Mouse (Mus musculus): ENCODE measurements at regions not wholly inside any gene's neighbourhood (a gene's known extent, or its start where the extent isn't known, plus 50 kb on each side); places are given as distances from the start of the nearest gene placed in this dataset.

DNA sequence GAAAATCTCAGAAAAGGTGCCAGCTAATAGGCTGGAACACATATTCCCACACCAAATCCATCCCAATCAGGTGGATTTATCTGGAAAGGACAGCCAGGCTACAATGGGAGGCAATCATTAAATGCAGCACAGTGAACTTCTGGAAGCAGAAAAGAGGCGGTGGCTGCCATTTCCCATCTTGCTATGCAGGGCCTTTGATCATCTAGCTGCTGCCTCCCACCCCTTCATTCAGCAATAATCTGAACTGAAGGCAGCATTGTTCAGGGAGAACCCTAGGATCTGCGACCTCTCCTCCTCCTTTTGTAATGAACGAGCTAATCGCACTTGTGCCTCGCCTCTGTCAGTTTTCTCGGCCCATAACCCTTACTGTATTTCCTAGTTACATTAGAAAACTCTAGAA lies 413.9 kb downstream of the Meis1 start:
- ATAC-seq (ENCODE audit: low read depth) (no peak), DNase-seq (no peak)
- H3K4me3 ChIP-seq (replicated peaks), result no peak overlapping the region
- H3K27ac ChIP-seq, result no peak overlapping the region
- H3K27me3 ChIP-seq, result no peaks in the 10 kb centered on the region
- no peaks in the 10 kb centered on the region for H3K4me1 ChIP-seq (replicated peaks)
- H3K9ac ChIP-seq, result no peak overlapping the region
- H3K36me3 ChIP-seq, result no peaks in the 10 kb centered on the region
- no peaks in the 10 kb centered on the region for H3K9me3 ChIP-seq (replicated peaks)
- 74% methylated on average over 6 of the region's 6 CpGs for WGBS (ENCODE audit: insufficient replicate concordance)
- H3K4me2 ChIP-seq, result no peak overlapping the region

DNA sequence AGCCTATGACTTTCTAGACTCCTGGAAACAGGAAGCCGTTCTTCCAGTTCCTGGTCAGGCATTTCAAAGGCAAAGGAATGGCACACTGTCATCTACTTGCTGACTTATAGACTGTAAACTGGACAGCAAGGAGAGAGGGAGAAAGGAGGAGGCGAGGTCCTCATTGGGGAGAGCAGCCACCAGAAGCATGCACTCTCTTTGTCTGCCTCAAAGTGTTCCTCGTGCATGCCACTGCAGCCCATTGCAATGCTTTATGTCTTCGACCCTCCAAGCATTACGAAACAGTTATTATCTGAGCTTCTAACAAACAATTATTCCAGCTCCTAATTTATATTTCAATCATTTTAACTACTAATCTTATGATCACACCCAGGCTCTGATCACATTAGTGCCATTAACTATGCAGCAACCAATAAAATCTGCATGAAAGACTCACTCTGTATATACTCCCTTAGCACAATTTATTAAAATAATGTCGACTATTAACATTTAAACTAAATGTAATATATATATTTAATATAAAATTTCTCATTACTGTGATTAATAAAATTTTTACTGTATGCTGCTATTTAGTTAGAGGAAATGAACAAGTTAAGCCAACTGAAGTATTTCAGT lies 417.1 kb downstream of the Meis1 start:
- H3K9me3 ChIP-seq (replicated peaks), result no peaks in the 10 kb centered on the region
- no peak overlapping the region for H3K4me2 ChIP-seq
- no peaks in the 10 kb centered on the region for H3K27me3 ChIP-seq
- WGBS (ENCODE audit: insufficient replicate concordance), result 60% methylated on average over 6 of the region's 6 CpGs
- no peak overlapping the region for H3K9ac ChIP-seq
- no peak overlapping the region for H3K27ac ChIP-seq
- no peak overlapping the region for H3K4me3 ChIP-seq (replicated peaks)
- H3K4me1 ChIP-seq (replicated peaks), result no peaks in the 10 kb centered on the region
- ATAC-seq (ENCODE audit: low read depth), result no peak
- no peaks in the 10 kb centered on the region for H3K36me3 ChIP-seq
- DNase-seq, result no peak

DNA sequence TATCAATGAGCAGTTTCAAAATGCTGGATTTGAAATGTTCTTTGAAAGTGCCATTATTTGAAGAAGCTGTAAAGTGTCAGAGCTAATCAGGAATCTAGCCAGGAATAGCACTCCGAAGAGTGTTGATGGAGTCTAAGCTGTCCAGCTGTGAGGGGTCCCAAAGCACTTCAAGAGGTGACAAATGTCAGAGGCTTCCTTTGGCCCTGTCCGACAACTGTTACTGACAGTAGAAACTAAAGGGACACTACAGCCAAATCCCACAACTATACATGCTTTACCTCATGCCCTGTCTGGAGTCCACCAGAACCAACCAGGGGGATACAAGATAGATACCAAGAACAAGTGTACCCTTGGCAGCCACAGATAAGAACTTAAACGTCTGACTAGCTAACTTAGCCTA lies 420.4 kb downstream of the Meis1 start:
- H3K4me3 ChIP-seq (replicated peaks), result no peak overlapping the region
- H3K27ac ChIP-seq, result no peak overlapping the region
- no peak overlapping the region for H3K4me2 ChIP-seq
- no peaks in the 10 kb centered on the region for H3K9me3 ChIP-seq (replicated peaks)
- no peaks in the 10 kb centered on the region for H3K27me3 ChIP-seq
- no peaks in the 10 kb centered on the region for H3K4me1 ChIP-seq (replicated peaks)
- H3K9ac ChIP-seq, result no peak overlapping the region
- DNase-seq, result no peak
- WGBS (ENCODE audit: insufficient replicate concordance), result 53% methylated on average over 3 of the region's 3 CpGs
- ATAC-seq (ENCODE audit: low read depth), result no peak
- H3K36me3 ChIP-seq, result no peaks in the 10 kb centered on the region

DNA sequence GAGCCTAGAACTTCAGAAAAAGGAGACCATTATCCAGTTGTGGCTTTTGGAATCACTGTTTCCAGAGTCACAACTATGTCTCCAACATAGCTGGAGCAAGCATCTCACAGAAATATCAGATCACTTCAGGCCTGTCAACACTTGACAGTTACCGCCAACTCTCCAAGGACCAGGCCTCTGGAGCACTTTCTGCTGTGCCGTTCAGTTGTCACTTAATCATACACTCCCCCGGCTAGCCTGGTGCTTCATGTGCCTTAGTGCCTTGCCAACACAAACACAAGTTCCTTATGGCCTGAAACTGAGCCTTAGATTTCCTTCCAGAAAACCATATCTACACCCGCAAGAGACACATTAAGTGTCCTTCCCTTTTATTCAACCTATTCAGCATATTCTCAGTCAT lies 421.8 kb downstream of the Meis1 start:
- H3K27ac ChIP-seq, result no peak overlapping the region
- ATAC-seq (ENCODE audit: low read depth) (no peak), DNase-seq (no peak)
- H3K9me3 ChIP-seq (replicated peaks), result no peaks in the 10 kb centered on the region
- no peaks in the 10 kb centered on the region for H3K36me3 ChIP-seq
- H3K27me3 ChIP-seq, result no peaks in the 10 kb centered on the region
- no peak overlapping the region for H3K4me2 ChIP-seq
- H3K4me1 ChIP-seq (replicated peaks), result no peaks in the 10 kb centered on the region
- no peak overlapping the region for H3K4me3 ChIP-seq (replicated peaks)
- no peak overlapping the region for H3K9ac ChIP-seq
- 68% methylated on average over 4 of the region's 4 CpGs for WGBS (ENCODE audit: insufficient replicate concordance)

DNA sequence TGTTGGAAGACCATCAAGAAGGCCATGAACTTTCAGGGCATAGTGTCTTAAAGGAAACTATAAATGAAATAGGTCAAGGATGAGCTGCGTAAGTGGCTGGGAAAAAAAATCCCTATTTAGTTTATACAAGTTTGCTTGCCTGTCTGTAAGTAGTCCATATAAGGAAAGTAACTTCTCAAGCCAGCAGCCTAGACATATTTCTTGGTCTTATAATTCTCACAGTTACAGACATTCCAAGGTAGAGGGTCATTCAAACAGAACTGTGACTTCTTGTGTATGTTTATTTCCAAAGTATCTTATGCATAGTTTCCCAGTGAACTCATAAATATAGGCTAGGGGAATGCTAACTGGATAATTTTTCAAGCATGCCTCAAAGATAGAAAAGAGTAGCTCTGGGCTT lies 428.3 kb downstream of the Meis1 start:
- Histone ChIP-seq H3K27ac (no peak overlapping the region), H3K4me2 (no peak overlapping the region), H3K36me3 (no peaks in the 10 kb centered on the region), H3K27me3 (no peaks in the 10 kb centered on the region), H3K4me1 (replicated peaks) (no peaks in the 10 kb centered on the region), H3K4me3 (replicated peaks) (no peak overlapping the region), H3K9me3 (replicated peaks) (no peaks in the 10 kb centered on the region), H3K9ac (no peak overlapping the region)
- WGBS (ENCODE audit: insufficient replicate concordance), result 71% methylated on average over 1 of the region's 1 CpGs
- ATAC-seq (ENCODE audit: low read depth) (no peak), DNase-seq (no peak)

DNA sequence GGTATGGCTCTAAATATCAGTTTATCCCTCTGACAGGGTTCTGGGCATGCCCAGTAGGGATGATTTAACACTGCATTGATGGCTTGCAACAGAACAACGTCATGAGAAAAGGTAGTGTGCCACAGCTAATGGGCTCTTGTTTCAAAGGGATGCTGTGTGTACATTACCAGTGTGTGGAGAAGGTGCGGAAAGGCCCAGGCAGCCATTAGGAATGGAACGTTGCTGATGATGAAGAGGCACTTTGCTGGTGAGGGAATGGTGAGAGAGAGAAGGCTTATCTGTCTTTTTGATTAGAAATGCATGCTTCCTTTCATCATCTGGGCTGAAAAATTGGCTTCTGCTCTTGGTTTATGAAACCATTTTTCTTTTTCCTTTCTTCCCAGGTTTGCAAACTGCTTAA lies 432.3 kb downstream of the Meis1 start:
- no peak for ATAC-seq (ENCODE audit: low read depth)
- Histone ChIP-seq H3K27me3 (no peaks in the 10 kb centered on the region), H3K4me2 (no peak overlapping the region), H3K36me3 (no peaks in the 10 kb centered on the region), H3K4me1 (replicated peaks) (no peaks in the 10 kb centered on the region), H3K9me3 (replicated peaks) (no peaks in the 10 kb centered on the region), H3K27ac (no peak overlapping the region), H3K4me3 (replicated peaks) (no peak overlapping the region), H3K9ac (no peak overlapping the region)
- DNase-seq, result no peak
- 53% methylated on average over 3 of the region's 3 CpGs for WGBS (ENCODE audit: insufficient replicate concordance)

DNA sequence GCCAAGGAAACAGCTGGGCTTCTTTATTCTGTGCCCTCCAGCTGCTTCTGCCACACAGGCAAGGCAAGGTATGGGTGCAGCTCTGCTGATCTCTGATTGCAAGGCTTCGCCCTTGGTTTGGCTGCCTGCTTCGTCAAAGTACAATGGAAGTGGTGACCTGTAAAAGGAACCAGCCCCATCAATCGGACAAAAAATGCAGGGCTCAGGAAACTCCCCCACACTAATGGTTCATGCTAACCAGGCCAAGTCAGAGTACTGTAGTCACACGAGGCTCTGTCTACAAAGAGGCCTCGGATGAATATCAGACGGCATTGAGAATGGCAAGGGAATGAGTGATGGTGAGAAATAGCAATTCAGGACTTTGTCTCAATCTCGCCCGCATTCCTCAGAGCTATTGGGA lies 433.8 kb downstream of the Meis1 start:
- no peaks in the 10 kb centered on the region for H3K27me3 ChIP-seq
- DNase-seq (no peak), ATAC-seq (ENCODE audit: low read depth) (no peak)
- H3K9ac ChIP-seq, result no peak overlapping the region
- no peaks in the 10 kb centered on the region for H3K4me1 ChIP-seq (replicated peaks)
- H3K9me3 ChIP-seq (replicated peaks), result no peaks in the 10 kb centered on the region
- H3K4me3 ChIP-seq (replicated peaks), result no peak overlapping the region
- H3K27ac ChIP-seq, result no peak overlapping the region
- 72% methylated on average over 8 of the region's 8 CpGs for WGBS (ENCODE audit: insufficient replicate concordance)
- no peaks in the 10 kb centered on the region for H3K36me3 ChIP-seq
- no peak overlapping the region for H3K4me2 ChIP-seq

DNA sequence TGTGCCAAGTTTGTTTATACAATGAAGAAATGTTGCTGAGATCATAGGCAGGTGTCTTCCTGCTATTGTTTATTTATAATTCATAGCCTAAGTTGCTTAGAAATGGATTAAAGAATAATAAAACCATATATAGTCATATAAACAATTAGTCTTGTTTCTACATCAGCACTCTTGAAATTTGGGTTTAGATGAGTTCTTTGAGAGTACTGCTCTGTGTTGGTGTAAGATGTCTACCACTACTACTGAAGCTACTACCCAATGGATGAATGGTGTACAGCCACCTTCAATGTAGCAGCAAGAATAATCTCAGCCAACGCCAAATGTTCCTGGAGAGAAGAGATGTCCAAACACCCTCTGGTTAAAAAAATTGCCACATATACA lies 436.0 kb downstream of the Meis1 start:
- Histone ChIP-seq H3K27ac (no peak overlapping the region), H3K36me3 (no peaks in the 10 kb centered on the region), H3K4me1 (replicated peaks) (no peaks in the 10 kb centered on the region), H3K27me3 (no peaks in the 10 kb centered on the region), H3K9me3 (replicated peaks) (no peaks in the 10 kb centered on the region), H3K9ac (no peak overlapping the region), H3K4me3 (replicated peaks) (no peak overlapping the region), H3K4me2 (no peak overlapping the region)
- DNase-seq (no peak), ATAC-seq (ENCODE audit: low read depth) (no peak)
- whole genome bisulfite sequencing (ENCODE audit: insufficient replicate concordance), result 68% methylated on average over 1 of the region's 1 CpGs

DNA sequence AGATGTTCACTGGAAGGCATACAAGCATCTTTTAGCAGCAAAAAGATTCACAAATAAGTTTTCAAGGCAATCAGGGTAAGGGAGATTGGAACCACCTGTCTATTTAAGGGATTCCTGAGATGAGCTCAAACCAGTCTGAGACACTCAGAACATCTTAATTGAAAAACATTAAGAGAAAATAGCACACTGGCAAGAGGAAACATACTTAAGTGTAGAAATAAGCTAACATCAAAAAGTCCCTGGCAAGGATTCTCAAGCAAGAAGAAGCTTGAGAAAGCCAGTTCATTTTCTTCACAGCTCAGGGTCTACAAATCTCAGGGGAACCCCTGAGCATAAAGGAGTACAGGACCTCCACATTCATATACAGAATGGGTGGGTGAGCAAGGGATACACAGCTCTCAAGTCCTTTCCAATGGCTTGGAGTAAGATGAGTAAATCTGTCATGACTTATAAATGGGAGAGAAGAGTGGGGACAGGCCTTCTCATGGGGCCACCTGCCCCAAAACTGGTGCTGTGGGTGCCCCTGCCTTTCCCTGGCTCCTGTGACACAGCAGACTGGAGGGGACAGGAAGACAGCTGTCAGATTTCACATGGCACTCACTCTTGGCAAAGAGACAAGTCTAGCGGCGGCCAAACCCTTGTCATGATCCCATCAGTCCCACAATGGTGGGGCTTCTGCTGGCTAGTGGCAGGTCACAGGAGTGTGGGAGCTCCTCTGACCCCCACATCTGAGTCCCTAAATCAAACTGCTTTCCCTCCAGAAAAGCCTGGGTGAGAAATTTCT lies 436.6 kb downstream of the Meis1 start:
- H3K27me3 ChIP-seq, result no peaks in the 10 kb centered on the region
- no peak overlapping the region for H3K4me2 ChIP-seq

DNA sequence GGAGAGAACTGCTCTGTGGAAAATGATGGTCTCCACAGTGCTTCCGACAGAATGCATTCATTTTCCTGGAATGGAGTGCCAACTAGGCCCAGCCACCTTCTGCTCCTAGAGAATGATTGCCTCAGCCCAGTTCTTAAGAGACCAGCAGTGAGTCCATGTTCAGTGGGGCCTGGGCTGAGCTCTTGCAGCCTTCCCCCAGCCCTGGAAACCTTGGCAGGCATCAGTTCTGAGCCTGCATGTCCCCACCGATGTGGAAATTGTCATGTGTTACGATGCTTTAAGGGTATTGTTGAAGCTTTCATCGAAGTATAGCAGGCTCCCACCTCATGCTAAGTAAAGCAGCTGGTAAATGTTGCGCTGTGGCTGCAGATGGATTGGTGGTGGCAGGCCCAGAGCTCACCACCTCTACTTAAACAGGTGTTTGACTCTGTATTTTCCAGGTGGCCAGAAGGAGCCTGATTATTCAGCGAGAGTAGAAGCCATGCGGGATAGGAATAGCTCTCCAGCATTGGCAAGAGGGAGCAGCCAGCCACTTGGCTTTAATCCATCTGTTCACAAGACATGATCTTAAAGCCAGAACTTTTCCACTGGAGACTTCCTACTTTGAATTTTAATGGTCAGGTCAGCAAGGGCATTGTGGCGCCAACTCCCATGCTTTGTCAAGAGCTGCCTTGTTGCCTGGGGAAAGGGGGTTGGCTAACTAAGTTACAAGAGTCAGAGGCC lies 437.5 kb downstream of the Meis1 start:
- Histone ChIP-seq H3K4me1 (replicated peaks) (no peaks in the 10 kb centered on the region), H3K9ac (no peak overlapping the region), H3K36me3 (no peaks in the 10 kb centered on the region), H3K27ac (no peak overlapping the region), H3K27me3 (no peaks in the 10 kb centered on the region), H3K4me2 (no peak overlapping the region), H3K4me3 (replicated peaks) (no peak overlapping the region), H3K9me3 (replicated peaks) (no peaks in the 10 kb centered on the region)
- DNase-seq, result no peak
- 69% methylated on average over 8 of the region's 8 CpGs for WGBS (ENCODE audit: insufficient replicate concordance)
- ATAC-seq (ENCODE audit: low read depth), result no peak

More for the DNA sequence above, 436.6 kb downstream of the Meis1 start:
- whole genome bisulfite sequencing (ENCODE audit: insufficient replicate concordance), result 67% methylated on average over 2 of the region's 2 CpGs
- Histone ChIP-seq H3K9me3 (replicated peaks) (no peaks in the 10 kb centered on the region), H3K36me3 (no peaks in the 10 kb centered on the region), H3K4me1 (replicated peaks) (no peaks in the 10 kb centered on the region), H3K4me3 (replicated peaks) (no peak overlapping the region), H3K9ac (no peak overlapping the region), H3K27ac (no peak overlapping the region)
- ATAC-seq (ENCODE audit: low read depth), result no peak
- DNase-seq, result no peak

DNA sequence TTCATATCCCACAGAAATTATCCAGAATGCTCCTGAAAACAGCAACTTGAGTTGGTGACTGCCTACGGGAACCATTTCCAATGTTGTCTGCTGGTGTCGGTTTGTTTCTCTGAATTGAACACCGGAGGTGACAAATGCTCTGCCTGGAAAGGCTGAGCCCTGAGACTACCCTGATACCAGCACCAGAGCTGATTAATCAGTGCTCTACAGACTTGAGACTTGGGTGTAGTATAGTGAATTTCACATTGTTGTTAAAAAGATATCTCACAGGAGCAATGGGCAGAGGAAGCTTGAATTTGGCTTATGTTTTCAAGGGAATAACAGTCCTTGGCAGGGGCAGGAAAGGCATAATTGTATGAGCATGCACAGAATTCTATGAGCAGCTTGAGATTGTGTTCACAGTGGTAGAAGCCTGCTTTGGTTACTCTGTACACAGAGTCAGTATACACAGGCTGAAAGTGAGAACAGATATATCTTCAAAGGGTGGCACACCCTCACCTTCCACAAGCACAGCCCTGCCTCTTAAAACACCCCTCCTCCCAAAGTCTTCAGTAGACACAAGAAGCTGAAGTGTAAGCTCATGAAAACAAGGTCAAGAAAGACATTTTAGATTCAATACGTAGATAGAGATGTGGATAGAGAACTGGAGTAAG lies 447.1 kb downstream of the Meis1 start:
- ATAC-seq (ENCODE audit: low read depth), result no peak
- DNase-seq, result no peak
- Histone ChIP-seq H3K36me3 (no peaks in the 10 kb centered on the region), H3K9ac (no peak overlapping the region), H3K9me3 (replicated peaks) (no peaks in the 10 kb centered on the region), H3K4me3 (replicated peaks) (no peak overlapping the region), H3K4me2 (no peak overlapping the region), H3K4me1 (replicated peaks) (no peaks in the 10 kb centered on the region), H3K27ac (no peak overlapping the region), H3K27me3 (no peaks in the 10 kb centered on the region)
- WGBS (ENCODE audit: insufficient replicate concordance), result 64% methylated on average over 4 of the region's 4 CpGs

Measured in liver, embryonic 13.5 days (tissue).